8 mouse cellular contexts compared by ENCODE assay signal in the genomic region with DNA sequence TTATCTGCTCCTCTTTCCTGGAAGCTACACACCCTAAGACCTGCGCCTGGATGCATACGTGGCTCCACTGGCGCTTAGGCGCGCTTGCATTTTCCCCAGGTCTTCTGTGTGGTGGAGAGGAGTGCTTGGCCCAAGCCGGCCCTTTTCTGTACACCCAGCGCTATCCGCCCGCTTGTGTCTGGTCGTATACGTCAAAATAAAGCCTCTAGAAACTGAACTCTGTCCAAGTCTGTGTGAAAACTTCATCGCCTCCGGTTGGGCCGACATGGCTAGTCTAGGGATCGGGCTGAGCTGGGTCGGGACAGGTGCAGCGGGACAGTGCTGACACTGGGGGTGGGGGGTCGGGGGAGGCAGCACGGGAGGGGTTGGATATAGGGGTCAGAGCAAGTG. TPM values are rescaled to one million over a fixed set of nuclear protein-coding genes. Genes with fewer than 3 reads are reported as not detected.
A peak's percentile ranks its signal among the peaks of the same experiment; 100 is the strongest.
DNase-seq lines count a peak whose midpoint lies in the region; ATAC-seq and TF ChIP-seq lines count a peak whose summit lies in the region.
"Had no signal": no experiment of that assay in that cellular context is flagged by ENCODE, and none has a peak within 500 bp of the region (broad histone marks: within the 10 kb centered on the region; RNA-seq: fewer than 3 reads in every experiment).

No protein-coding gene starts in this region.

- H3K27me3 ChIP-seq in spleen, adult 2 months (ENCODE audit: control insufficient read depth, insufficient read depth, low read length) = no peaks in the 10 kb centered on the region
- no peaks in the 10 kb centered on the region for H3K27me3 ChIP-seq in erythroblast, embryonic 14.5 days (ENCODE audit: control insufficient read depth)
- no peaks in the 10 kb centered on the region for H3K27me3 ChIP-seq in limb, embryonic 13.5 days
- H3K27me3 ChIP-seq in stomach, embryonic 16.5 days (ENCODE audit: control insufficient read depth, insufficient read depth, low read length) = no peaks in the 10 kb centered on the region

- TF ChIP-seq CTCF in spleen, adult 2 months (IDR thresholded peaks at IDR 0.05; ENCODE audit: extremely low read depth, insufficient read depth, insufficient read length, insufficient replicate concordance) = no peak

- no peaks in the 10 kb centered on the region for H3K9me3 ChIP-seq in erythroblast, embryonic 14.5 days (ENCODE audit: control insufficient read depth, low read length)
- no peaks in the 10 kb centered on the region for H3K9me3 ChIP-seq in limb, embryonic 13.5 days
- no peaks in the 10 kb centered on the region for H3K9me3 ChIP-seq in stomach, embryonic 16.5 days (replicated peaks; ENCODE audit: control insufficient read depth, low read length)

- DNase-seq in spleen, adult 2 months (ENCODE audit: low read depth in 1 of 2, low spot score in 2 of 2) = no peak
- no peak for DNase-seq in spleen, postnatal 14 days (ENCODE audit: low spot score in 2 of 2)
- DNase-seq in gastrocnemius, adult 18-20 months (ENCODE audit: low spot score) = no peak
- no peak for DNase-seq in adrenal gland, postnatal 36 days

- ATAC-seq in limb, embryonic 13.5 days (ENCODE audit: low FRiP score, low read depth) = no peak; the same call in 1 of the 2 replicates
- 0 out of 2 replicates have a peak, but pooled peaks have one; percentile 0 for ATAC-seq in stomach, embryonic 16.5 days (ENCODE audit: insufficient read depth, low FRiP score)

- H3K4me3 ChIP-seq in spleen, adult 2 months (ENCODE audit: extremely low read depth, insufficient read depth, insufficient read length) = peak overlapping the region; percentile 51; the same call in 1 of the 2 replicates
- peak overlapping the region; percentile 73 for H3K4me3 ChIP-seq in erythroblast, embryonic 14.5 days (replicated peaks)
- H3K4me3 ChIP-seq in limb, embryonic 13.5 days = peak overlapping the region; percentile 81
- peak overlapping the region; percentile 91 for H3K4me3 ChIP-seq in stomach, embryonic 16.5 days (replicated peaks; ENCODE audit: low read length)

- peaks cover 26% of the 10 kb centered on the region for H3K36me3 ChIP-seq in spleen, adult 2 months (ENCODE audit: control insufficient read depth, insufficient read depth, low read length)
- peaks cover 84% of the 10 kb centered on the region for H3K36me3 ChIP-seq in erythroblast, embryonic 14.5 days (ENCODE audit: control insufficient read depth)
- H3K36me3 ChIP-seq in limb, embryonic 13.5 days = peaks cover 62% of the 10 kb centered on the region
- H3K36me3 ChIP-seq in stomach, embryonic 16.5 days (ENCODE audit: control insufficient read depth, insufficient read depth, low read length) = peaks cover 29% of the 10 kb centered on the region

- 1% methylated on average over 19 of the region's 19 CpGs for WGBS in spleen, adult 2 months
- WGBS in limb, embryonic 13.5 days = 2% methylated on average over 19 of the region's 19 CpGs
- WGBS in stomach, embryonic 16.5 days = under 1% methylated on average over 19 of the region's 19 CpGs

- H3K4me1 ChIP-seq in spleen, adult 2 months (ENCODE audit: control insufficient read depth, insufficient read depth, insufficient read length) = peaks cover 7% of the 10 kb centered on the region; the same call in 1 of the 2 replicates
- peaks cover 81% of the 10 kb centered on the region for H3K4me1 ChIP-seq in erythroblast, embryonic 14.5 days (ENCODE audit: control insufficient read depth)
- H3K4me1 ChIP-seq in limb, embryonic 13.5 days = peaks cover 37% of the 10 kb centered on the region
- H3K4me1 ChIP-seq in stomach, embryonic 16.5 days (ENCODE audit: control insufficient read depth, insufficient read depth, low read length) = peaks cover 30% of the 10 kb centered on the region

- peak overlapping the region; percentile 92 for H3K4me2 ChIP-seq in limb, embryonic 13.5 days (replicated peaks)
- peak overlapping the region; percentile 80 for H3K4me2 ChIP-seq in stomach, embryonic 16.5 days (ENCODE audit: low read depth, low read length)

- TF ChIP-seq POLR2A in spleen, adult 2 months (IDR thresholded peaks at IDR 0.05; ENCODE audit: low read depth, low read length) = no peak

- peak overlapping the region; percentile 48; the same call in 1 of the 2 replicates for H3K9ac ChIP-seq in limb, embryonic 13.5 days
- peak overlapping the region; percentile 73 for H3K9ac ChIP-seq in stomach, embryonic 16.5 days (ENCODE audit: low read length)

- 0 out of 2 replicates have a peak overlapping the region, but pooled peaks have one; percentile 16 for H3K27ac ChIP-seq in spleen, adult 2 months (ENCODE audit: insufficient read depth, low read length)
- peak overlapping the region; percentile 67; the same call in 1 of the 2 replicates for H3K27ac ChIP-seq in limb, embryonic 13.5 days
- H3K27ac ChIP-seq in stomach, embryonic 16.5 days (ENCODE audit: low read length) = peak overlapping the region; percentile 86

RNA-seq across cellular contexts. Expression of a gene that starts 0.5 kb away (rescaled TPM):
- 11.6 and 13.5 TPM in 2 replicates for polyA plus RNA-seq in spleen, adult 2 months (2012; rRNA removed)
- 0.32 and 0.61 TPM in 2 replicates for polyA plus RNA-seq in erythroblast, embryonic 14.5 days (2012)
- 34.1 and 36.2 TPM in 2 replicates for polyA plus RNA-seq in limb, embryonic 13.5 days (2015; fragmentation: Nextera tagmentation; extraction: Ambion mirVana)
- 49.3 and 56.1 TPM in 2 replicates for polyA plus RNA-seq in stomach, embryonic 16.5 days (2015; fragmentation: Nextera tagmentation; extraction: Ambion mirVana)
- total RNA-seq in gastrocnemius, adult 18-20 months (2021) = 1 to 10 TPM; 4.0 to 4.4 TPM
- 10 to 100 TPM; 27.0 to 28.5 TPM for total RNA-seq in adrenal gland, postnatal 36 days (2021)

RNA-seq across cellular contexts. Expression of a gene that starts 4.4 kb away (rescaled TPM):
- polyA plus RNA-seq in spleen, adult 2 months (2012; rRNA removed) = 2.2 and 2.8 TPM in 2 replicates
- polyA plus RNA-seq in erythroblast, embryonic 14.5 days (2012) = 0.01 and 0.08 TPM in 2 replicates
- 3.1 and 4.4 TPM in 2 replicates for polyA plus RNA-seq in limb, embryonic 13.5 days (2015; fragmentation: Nextera tagmentation; extraction: Ambion mirVana)
- 3.9 and 4.5 TPM in 2 replicates for polyA plus RNA-seq in stomach, embryonic 16.5 days (2015; fragmentation: Nextera tagmentation; extraction: Ambion mirVana)
- total RNA-seq in gastrocnemius, adult 18-20 months (2021) = 1 to 10 TPM; 1.8 to 2.0 TPM
- 1 to 10 TPM; 4.5 to 4.7 TPM for total RNA-seq in adrenal gland, postnatal 36 days (2021)

RNA-seq across cellular contexts. Expression of a gene that starts 31.7 kb away (rescaled TPM):
- polyA plus RNA-seq in spleen, adult 2 months (2012; rRNA removed) = 1.5 and 1.6 TPM in 2 replicates
- polyA plus RNA-seq in erythroblast, embryonic 14.5 days (2012) = 2.4 and 2.6 TPM in 2 replicates
- polyA plus RNA-seq in limb, embryonic 13.5 days (2015; fragmentation: Nextera tagmentation; extraction: Ambion mirVana) = 0.20 and 0.51 TPM in 2 replicates
- polyA plus RNA-seq in stomach, embryonic 16.5 days (2015; fragmentation: Nextera tagmentation; extraction: Ambion mirVana) = 7.8 and 8.7 TPM in 2 replicates
- not detected for total RNA-seq in gastrocnemius, adult 18-20 months (2021)
- total RNA-seq in adrenal gland, postnatal 36 days (2021) = under 1 TPM; 0.17 to 0.49 TPM
- total RNA-seq: gastrocnemius, postnatal 36 days had no signal

RNA-seq across cellular contexts. Expression of a gene that starts 34.6 kb away (rescaled TPM):
- 213 and 224 TPM in 2 replicates for polyA plus RNA-seq in spleen, adult 2 months (2012; rRNA removed)
- 107 and 276 TPM in 2 replicates for polyA plus RNA-seq in erythroblast, embryonic 14.5 days (2012)
- 31.2 and 35.2 TPM in 2 replicates for polyA plus RNA-seq in limb, embryonic 13.5 days (2015; fragmentation: Nextera tagmentation; extraction: Ambion mirVana)
- polyA plus RNA-seq in stomach, embryonic 16.5 days (2015; fragmentation: Nextera tagmentation; extraction: Ambion mirVana) = 31.2 and 32.8 TPM in 2 replicates
- 100 to 1,000 TPM; 134 to 139 TPM for total RNA-seq in gastrocnemius, adult 18-20 months (2021)
- total RNA-seq in adrenal gland, postnatal 36 days (2021) = 10 to 100 TPM; 54.3 to 57.1 TPM

RNA-seq across cellular contexts. Expression of a gene that starts 45.8 kb away (rescaled TPM):
- polyA plus RNA-seq in spleen, adult 2 months (2012; rRNA removed) = 136 and 157 TPM in 2 replicates
- polyA plus RNA-seq in erythroblast, embryonic 14.5 days (2012) = 47.5 and 65.3 TPM in 2 replicates
- 42.5 and 47.3 TPM in 2 replicates for polyA plus RNA-seq in limb, embryonic 13.5 days (2015; fragmentation: Nextera tagmentation; extraction: Ambion mirVana)
- 75.1 and 82.7 TPM in 2 replicates for polyA plus RNA-seq in stomach, embryonic 16.5 days (2015; fragmentation: Nextera tagmentation; extraction: Ambion mirVana)
- total RNA-seq in gastrocnemius, adult 18-20 months (2021) = 10 to 100 TPM; 25.7 to 27.8 TPM
- 10 to 100 TPM; 72.7 to 88.0 TPM for total RNA-seq in adrenal gland, postnatal 36 days (2021)

Comparison
In these comparisons a context has a peak if more than half of its experiments do, and no peak if none do; other contexts are left out.
1. H3K27ac ChIP-seq: peak in every context shown above with its lines; median percentile 86 in stomach, embryonic 16.5 days; 67 in limb, embryonic 13.5 days; 16 in spleen, adult 2 months.